Mouse (Mus musculus): ENCODE measurements at regions not wholly inside any gene's neighbourhood (a gene's known extent, or its start where the extent isn't known, plus 50 kb on each side); places are given as distances from the start of the nearest gene placed in this dataset.

- no peak overlapping the region for H3K4me2 ChIP-seq (ENCODE audit: low read depth)
- H3ac ChIP-seq (ENCODE audit: control insufficient read depth, insufficient read length), result no peak overlapping the region
- TF ChIP-seq MYOD1 (IDR thresholded peaks at IDR 0.05; ENCODE audit: control insufficient read depth in 1 of 3, insufficient read length in 2 of 3, low read depth in 2 of 3) (no peak), TCF12 (IDR thresholded peaks at IDR 0.05; ENCODE audit: insufficient read depth, poor library complexity, severe bottlenecking) (no peak), MAX (IDR thresholded peaks at IDR 0.05; ENCODE audit: low read depth) (no peak), SRF (IDR thresholded peaks at IDR 0.05; ENCODE audit: control insufficient read depth, insufficient read length, low read depth) (no peak)
- no peaks in the 10 kb centered on the region for H3K79me2 ChIP-seq (ENCODE audit: control insufficient read depth, insufficient read depth)
- H3K36me3 ChIP-seq (ENCODE audit: control insufficient read depth, insufficient read depth), result no peaks in the 10 kb centered on the region
- no peak overlapping the region for H3K4me3 ChIP-seq
- no peaks in the 10 kb centered on the region for H3K27me3 ChIP-seq (ENCODE audit: control insufficient read depth, insufficient read depth, insufficient read length)
These were observed 234.7 kb upstream of the Gm12728 start for GRCm38 (mm10) chr4:105554994-105555393.

GRCm38 (mm10) chr4:105555941-105556340 lies 233.7 kb upstream of the Gm12728 start:
- no peak overlapping the region for H3ac ChIP-seq (ENCODE audit: control insufficient read depth, insufficient read length)
- H3K4me2 ChIP-seq (ENCODE audit: low read depth), result no peak overlapping the region
- no peaks in the 10 kb centered on the region for H3K36me3 ChIP-seq (ENCODE audit: control insufficient read depth, insufficient read depth)
- H3K79me2 ChIP-seq (ENCODE audit: control insufficient read depth, insufficient read depth), result no peaks in the 10 kb centered on the region
- H3K4me3 ChIP-seq, result no peak overlapping the region
- TF ChIP-seq POLR2AphosphoS2 (IDR thresholded peaks at IDR 0.05; ENCODE audit: insufficient read length, low read depth) (no peak), CEBPB (IDR thresholded peaks at IDR 0.05; ENCODE audit: insufficient read depth, poor library complexity, severe bottlenecking) (no peak), SRF (IDR thresholded peaks at IDR 0.05; ENCODE audit: control insufficient read depth, insufficient read length, low read depth) (no peak), REST (IDR thresholded peaks at IDR 0.05; ENCODE audit: insufficient read depth, insufficient read length) (no peak), TCF12 (IDR thresholded peaks at IDR 0.05; ENCODE audit: insufficient read depth, poor library complexity, severe bottlenecking) (no peak), POLR2A (IDR thresholded peaks at IDR 0.05; ENCODE audit: insufficient read length, low read depth) (no peak), MAX (IDR thresholded peaks at IDR 0.05; ENCODE audit: low read depth) (no peak), USF1 (IDR thresholded peaks at IDR 0.05; ENCODE audit: low read depth) (no peak), MYOD1 (IDR thresholded peaks at IDR 0.05; ENCODE audit: control insufficient read depth in 1 of 3, insufficient read length in 2 of 3, low read depth in 2 of 3) (no peak), TCF3 (IDR thresholded peaks at IDR 0.05; ENCODE audit: insufficient read length, low read depth) (no peak), E2F4 (IDR thresholded peaks at IDR 0.05; ENCODE audit: insufficient read depth) (no peak), MYOG (IDR thresholded peaks at IDR 0.05; ENCODE audit: control insufficient read depth in 1 of 3, insufficient read depth in 1 of 3, insufficient read length in 2 of 3, low read depth in 2 of 3) (no peak)
- H3K27me3 ChIP-seq (ENCODE audit: control insufficient read depth, insufficient read depth, insufficient read length), result no peaks in the 10 kb centered on the region

- peak; percentile 85 for TF ChIP-seq CEBPB (IDR thresholded peaks at IDR 0.05; ENCODE audit: insufficient read depth, poor library complexity, severe bottlenecking)
- TF ChIP-seq TCF3 (IDR thresholded peaks at IDR 0.05; ENCODE audit: insufficient read length, low read depth), result no peak
- Histone ChIP-seq H3ac (ENCODE audit: control insufficient read depth, insufficient read length) (no peak overlapping the region), H3K27me3 (ENCODE audit: control insufficient read depth, insufficient read depth, insufficient read length) (no peaks in the 10 kb centered on the region)
These were observed 232.3 kb upstream of the Gm12728 start for GRCm38 (mm10) chr4:105557396-105557795.

GRCm38 (mm10) chr4:105560055-105560454 lies 229.6 kb upstream of the Gm12728 start:
- H3ac ChIP-seq (ENCODE audit: control insufficient read depth, insufficient read length), result no peak overlapping the region
- no peak overlapping the region for H3K4me3 ChIP-seq
- no peaks in the 10 kb centered on the region for H3K27me3 ChIP-seq (ENCODE audit: control insufficient read depth, insufficient read depth, insufficient read length)
- H3K4me2 ChIP-seq (ENCODE audit: low read depth), result no peak overlapping the region
- no peaks in the 10 kb centered on the region for H3K79me2 ChIP-seq (ENCODE audit: control insufficient read depth, insufficient read depth)
- no peaks in the 10 kb centered on the region for H3K36me3 ChIP-seq (ENCODE audit: control insufficient read depth, insufficient read depth)
- no peak for TF ChIP-seq POLR2A (IDR thresholded peaks at IDR 0.05; ENCODE audit: insufficient read length, low read depth)
- TF ChIP-seq MAX (IDR thresholded peaks at IDR 0.05; ENCODE audit: low read depth), result no peak
- no peak for TF ChIP-seq TCF12 (IDR thresholded peaks at IDR 0.05; ENCODE audit: insufficient read depth, poor library complexity, severe bottlenecking)
- no peak for TF ChIP-seq REST (IDR thresholded peaks at IDR 0.05; ENCODE audit: insufficient read depth, insufficient read length)
- no peak for TF ChIP-seq E2F4 (IDR thresholded peaks at IDR 0.05; ENCODE audit: insufficient read depth)
- no peak for TF ChIP-seq MYOD1 (IDR thresholded peaks at IDR 0.05; ENCODE audit: control insufficient read depth in 1 of 3, insufficient read length in 2 of 3, low read depth in 2 of 3)
- no peak for TF ChIP-seq TCF3 (IDR thresholded peaks at IDR 0.05; ENCODE audit: insufficient read length, low read depth)
- TF ChIP-seq CEBPB (IDR thresholded peaks at IDR 0.05; ENCODE audit: insufficient read depth, poor library complexity, severe bottlenecking), result no peak
- no peak for TF ChIP-seq USF1 (IDR thresholded peaks at IDR 0.05; ENCODE audit: low read depth)
- no peak for TF ChIP-seq POLR2AphosphoS2 (IDR thresholded peaks at IDR 0.05; ENCODE audit: insufficient read length, low read depth)
- TF ChIP-seq SRF (IDR thresholded peaks at IDR 0.05; ENCODE audit: control insufficient read depth, insufficient read length, low read depth), result no peak
- TF ChIP-seq MYOG (IDR thresholded peaks at IDR 0.05; ENCODE audit: control insufficient read depth in 1 of 3, insufficient read depth in 1 of 3, insufficient read length in 2 of 3, low read depth in 2 of 3), result no peak

More at GRCm38 (mm10) chr4:105557396-105557795, 232.3 kb upstream of the Gm12728 start:
- no peaks in the 10 kb centered on the region for H3K79me2 ChIP-seq (ENCODE audit: control insufficient read depth, insufficient read depth)
- H3K36me3 ChIP-seq (ENCODE audit: control insufficient read depth, insufficient read depth), result no peaks in the 10 kb centered on the region
- H3K4me3 ChIP-seq, result no peak overlapping the region
- H3K4me2 ChIP-seq (ENCODE audit: low read depth), result no peak overlapping the region

- Histone ChIP-seq H3K4me2 (ENCODE audit: low read depth) (no peak overlapping the region), H3K79me2 (ENCODE audit: control insufficient read depth, insufficient read depth) (no peaks in the 10 kb centered on the region), H3K4me3 (no peak overlapping the region), H3K36me3 (ENCODE audit: control insufficient read depth, insufficient read depth) (no peaks in the 10 kb centered on the region), H3ac (ENCODE audit: control insufficient read depth, insufficient read length) (no peak overlapping the region), H3K27me3 (ENCODE audit: control insufficient read depth, insufficient read depth, insufficient read length) (no peaks in the 10 kb centered on the region)
- TF ChIP-seq MYOG (IDR thresholded peaks at IDR 0.05; ENCODE audit: control insufficient read depth in 1 of 3, insufficient read depth in 1 of 3, insufficient read length in 2 of 3, low read depth in 2 of 3) (no peak), MAX (IDR thresholded peaks at IDR 0.05; ENCODE audit: low read depth) (no peak)
These were observed 228.9 kb upstream of the Gm12728 start for GRCm38 (mm10) chr4:105560781-105561180.

Data from myocyte (in vitro differentiated cells).